Mouse (Mus musculus): ENCODE measurements around the gene Hoxb5.

GRCm38 (mm10) chr11:96263636-96264389 lies 39.3 kb upstream of the Hoxb5 start:
- TF ChIP-seq CTCF (IDR thresholded peaks at IDR 0.05; ENCODE audit: low read depth, low read length) (no peak), POLR2A (IDR thresholded peaks at IDR 0.05; ENCODE audit: extremely low read depth, insufficient read depth, low read length) (no peak)
